Mouse (Mus musculus): ENCODE measurements around the gene C1rb.
"Not testable (repeated sequence)": the region's sequence is repeated elsewhere in the genome, so short reads cannot be mapped to it uniquely, and the experiment has no call there.

C1rb gene

GRCm38 (mm10) chr6:124570026-124570425, at the start of gene C1rb:
TSS of gene C1rb (plus strand) at chr6:124570294.
- in situ Hi-C loops (cut with MboI; ENCODE audit: low sequenced_read_pairs) = no loop called here

DNA sequence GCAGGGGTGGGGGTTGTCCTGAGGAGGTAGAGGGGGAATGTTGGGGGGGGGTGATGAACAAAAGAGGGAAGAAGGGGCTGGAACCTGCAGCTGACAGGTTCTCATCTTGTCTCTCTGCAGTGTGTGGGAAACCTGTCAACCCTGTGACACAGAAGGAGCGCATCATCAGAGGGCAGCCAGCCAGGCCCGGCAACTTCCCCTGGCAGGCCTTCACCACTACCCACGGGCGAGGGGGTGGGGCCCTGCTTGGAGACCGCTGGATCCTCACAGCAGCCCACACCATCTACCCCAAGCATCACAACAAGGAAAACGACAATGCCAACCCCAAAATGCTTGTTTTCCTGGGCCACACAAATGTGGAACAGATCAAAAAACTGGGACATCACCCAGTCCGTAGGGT, 48.0 kb upstream of the C1rb start:
- in situ Hi-C loops (cut with MboI; ENCODE audit: low sequenced_read_pairs) = not testable (repeated sequence)

DNA sequence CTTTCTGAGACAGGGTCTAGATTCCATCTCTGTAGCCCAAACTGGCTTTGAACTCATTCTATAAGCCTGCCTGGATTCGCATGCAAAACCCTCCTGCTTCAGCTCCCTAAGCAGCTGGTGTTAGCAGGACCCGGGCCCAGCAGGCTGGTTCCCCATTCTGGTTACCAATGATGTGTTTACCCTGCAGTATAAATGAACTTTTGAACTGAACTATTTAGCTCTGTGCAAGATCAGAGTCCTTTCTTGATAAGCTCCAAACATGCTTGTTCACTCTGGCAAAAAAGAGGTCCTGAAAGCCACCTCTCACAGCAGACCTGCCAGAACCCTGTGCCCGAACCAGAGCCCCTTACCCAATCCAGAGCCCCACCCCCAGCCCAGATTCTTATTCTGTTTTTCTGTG, 42.2 kb upstream of the C1rb start:
- in situ Hi-C loops (cut with MboI; ENCODE audit: low sequenced_read_pairs) = no loop called here

DNA sequence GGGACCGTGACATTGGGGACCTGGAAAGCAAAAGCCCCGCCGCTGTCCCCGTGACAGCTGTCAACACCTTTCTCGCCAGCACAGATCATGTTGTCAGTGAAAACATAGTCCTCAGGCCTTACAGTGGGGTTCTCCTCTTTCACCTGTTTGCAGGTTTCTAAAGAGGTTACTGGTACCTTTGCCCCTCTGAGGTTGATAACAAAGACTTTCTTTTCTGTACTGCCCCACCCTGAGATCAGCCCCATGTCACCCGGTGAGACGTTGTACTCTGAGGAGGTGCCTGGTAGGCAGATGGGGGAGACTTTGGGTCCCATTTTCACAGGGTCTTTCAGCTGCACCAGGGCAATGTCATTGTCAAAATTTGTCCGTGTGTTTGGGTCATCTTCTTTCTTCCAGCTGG, 39.0 kb upstream of the C1rb start:
- in situ Hi-C loops (cut with MboI; ENCODE audit: low sequenced_read_pairs) = no loop called here

DNA sequence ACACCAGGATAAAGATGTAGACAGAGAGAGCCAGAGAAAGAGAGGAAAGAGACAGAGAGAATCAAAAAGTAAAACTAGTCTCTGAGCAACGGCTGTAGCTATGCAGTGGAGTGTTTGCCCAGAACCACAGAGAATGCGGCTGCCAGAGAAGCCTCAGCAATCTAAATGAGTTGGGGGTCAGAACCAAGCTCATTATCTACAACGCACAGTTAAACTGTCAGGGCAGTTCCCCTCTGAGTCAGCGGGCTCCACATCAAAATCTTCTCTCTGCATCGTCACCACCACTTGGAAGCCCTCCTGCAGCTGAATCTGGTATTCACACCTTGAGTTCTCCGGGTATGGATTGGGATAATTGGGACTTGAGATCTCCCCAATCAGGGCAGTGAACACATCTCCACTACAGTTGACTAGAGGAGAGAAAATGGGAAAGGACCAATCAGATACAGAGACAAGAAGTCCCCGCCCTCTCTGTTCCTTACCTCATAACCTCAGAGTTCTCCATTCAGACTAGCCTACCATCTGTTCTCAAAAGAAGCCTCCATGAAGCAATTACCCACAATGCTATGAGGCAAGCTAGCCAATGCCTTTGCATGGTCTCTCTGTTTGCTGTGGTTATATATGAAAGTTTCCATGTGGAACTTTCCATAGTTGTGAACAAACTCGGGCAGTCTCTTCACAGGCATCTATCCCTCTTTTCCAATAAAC, 33.8 kb upstream of the C1rb start:
- in situ Hi-C loops (cut with MboI; ENCODE audit: low sequenced_read_pairs) = not testable (repeated sequence)

DNA sequence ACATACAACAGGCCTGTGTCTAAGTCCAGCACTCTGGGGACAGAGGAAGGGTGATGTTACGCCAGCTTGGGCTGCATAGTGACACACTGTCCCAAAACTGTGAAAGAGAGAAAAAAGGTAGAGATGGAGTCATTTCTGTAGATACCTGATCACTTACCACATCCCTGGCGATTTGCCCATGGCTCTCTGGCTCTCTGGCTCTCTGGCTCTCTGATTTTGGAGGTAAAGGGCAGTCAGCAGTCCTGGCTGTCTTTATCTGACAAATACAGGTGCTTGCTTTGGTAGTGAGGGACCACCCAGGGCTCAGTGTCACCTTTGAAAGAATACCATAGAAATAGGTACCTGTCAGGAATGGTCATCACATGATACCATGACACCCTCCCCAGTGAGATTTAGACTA, 28.9 kb upstream of the C1rb start:
- in situ Hi-C loops (cut with MboI; ENCODE audit: low sequenced_read_pairs) = not testable (repeated sequence)

DNA sequence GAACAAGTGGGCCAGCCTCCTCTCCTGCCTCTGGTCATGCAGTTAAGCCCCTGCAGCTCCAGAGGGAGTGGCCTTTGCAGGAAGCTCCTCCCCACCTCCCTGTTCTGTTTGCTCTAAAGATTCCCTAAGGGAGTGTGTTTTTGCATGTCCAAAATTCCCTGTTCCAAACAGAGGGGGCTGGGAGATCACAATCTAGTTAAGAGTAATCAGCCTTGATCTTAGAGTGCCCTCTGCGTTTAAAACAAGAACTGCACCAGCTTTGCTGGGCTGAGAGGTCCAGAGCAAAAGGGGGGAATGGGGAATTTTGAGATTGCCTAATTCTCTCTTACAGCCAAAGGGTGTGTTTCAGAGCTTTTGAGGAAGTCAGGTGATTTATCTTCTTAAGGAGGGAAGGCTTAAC, 27.8 kb upstream of the C1rb start, which contains the start of gene C1s1:
Gene C1s1 (minus strand): TSS at position 76 of the 400 bp plus-strand sequence.
- in situ Hi-C loops (cut with MboI; ENCODE audit: low sequenced_read_pairs) = not testable (repeated sequence)

DNA sequence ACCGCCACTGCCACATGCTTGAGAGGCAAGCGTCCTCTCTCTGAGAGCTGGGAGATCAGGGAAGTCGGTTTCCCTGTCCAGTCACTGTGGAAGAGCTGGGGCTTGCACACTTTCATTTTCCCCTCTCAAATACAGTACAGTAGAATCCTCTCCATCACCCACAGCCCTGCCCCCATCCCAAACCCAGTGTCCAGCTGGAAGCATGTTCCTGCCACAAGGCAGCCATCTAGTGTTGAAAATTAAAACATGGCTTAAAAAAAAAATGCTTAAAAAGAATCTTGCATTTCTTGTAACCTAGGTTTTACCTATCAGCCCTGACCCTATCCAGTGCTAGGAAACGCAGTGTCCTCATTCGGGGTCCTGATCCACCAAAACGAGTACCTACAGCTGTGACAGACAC, 25.6 kb upstream of the C1rb start:
- in situ Hi-C loops (cut with MboI; ENCODE audit: low sequenced_read_pairs) = no loop called here

- in situ Hi-C loops (cut with MboI; ENCODE audit: low sequenced_read_pairs) = no loop called here
Measured at GRCm38 (mm10) chr6:124545425-124545824, 24.7 kb upstream of the C1rb start.

GRCm38 (mm10) chr6:124547979-124548378, 22.1 kb upstream of the C1rb start:
- in situ Hi-C loops (cut with MboI; ENCODE audit: low sequenced_read_pairs) = not testable (repeated sequence)

GRCm38 (mm10) chr6:124549023-124549550, 21.0 kb upstream of the C1rb start:
- in situ Hi-C loops (cut with MboI; ENCODE audit: low sequenced_read_pairs) = no loop called here

GRCm38 (mm10) chr6:124552766-124553165, 17.3 kb upstream of the C1rb start:
- in situ Hi-C loops (cut with MboI; ENCODE audit: low sequenced_read_pairs) = no loop called here

DNA sequence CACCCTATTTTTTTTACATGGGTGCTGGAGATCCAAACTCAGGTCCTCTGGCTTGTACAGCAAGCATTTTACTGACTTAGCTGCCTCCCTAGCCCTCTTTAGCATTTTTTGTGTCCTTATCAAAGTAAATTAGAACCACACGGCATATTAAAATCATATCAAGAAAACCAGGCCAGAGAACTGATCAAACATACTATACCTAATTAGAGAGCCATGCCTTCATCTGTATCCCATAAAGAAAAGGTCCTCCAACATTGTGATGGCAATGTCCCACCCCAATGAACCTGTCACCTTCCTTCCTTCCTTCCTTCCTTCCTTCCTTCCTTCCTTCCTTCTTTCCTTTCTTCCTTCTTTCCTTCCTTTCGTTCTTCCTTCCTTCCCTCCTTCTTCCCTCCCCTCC, 14.1 kb upstream of the C1rb start:
- in situ Hi-C loops (cut with MboI; ENCODE audit: low sequenced_read_pairs) = not testable (repeated sequence)

DNA sequence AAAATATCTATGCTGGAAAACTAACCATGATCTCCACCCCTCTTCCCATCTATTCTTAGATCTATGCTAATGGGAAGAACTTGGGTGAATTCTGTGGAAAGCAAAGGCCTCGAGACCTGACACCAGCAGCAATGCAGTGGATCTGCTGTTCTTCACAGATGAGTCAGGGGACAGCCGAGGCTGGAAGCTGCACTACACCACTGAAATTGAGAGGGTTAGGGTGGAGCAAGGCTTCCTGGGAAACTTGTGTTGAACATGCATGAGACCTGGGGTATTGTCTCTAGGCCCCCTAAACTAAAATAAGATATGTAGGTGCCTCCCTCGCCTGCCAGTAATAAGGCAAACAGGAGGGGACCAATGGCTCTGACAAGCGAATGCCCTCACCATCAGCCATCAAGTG, 8.9 kb upstream of the C1rb start:
- in situ Hi-C loops (cut with MboI; ENCODE audit: low sequenced_read_pairs) = not testable (repeated sequence)

GRCm38 (mm10) chr6:124561611-124562010, 8.5 kb upstream of the C1rb start:
- in situ Hi-C loops (cut with MboI; ENCODE audit: low sequenced_read_pairs) = not testable (repeated sequence)

DNA sequence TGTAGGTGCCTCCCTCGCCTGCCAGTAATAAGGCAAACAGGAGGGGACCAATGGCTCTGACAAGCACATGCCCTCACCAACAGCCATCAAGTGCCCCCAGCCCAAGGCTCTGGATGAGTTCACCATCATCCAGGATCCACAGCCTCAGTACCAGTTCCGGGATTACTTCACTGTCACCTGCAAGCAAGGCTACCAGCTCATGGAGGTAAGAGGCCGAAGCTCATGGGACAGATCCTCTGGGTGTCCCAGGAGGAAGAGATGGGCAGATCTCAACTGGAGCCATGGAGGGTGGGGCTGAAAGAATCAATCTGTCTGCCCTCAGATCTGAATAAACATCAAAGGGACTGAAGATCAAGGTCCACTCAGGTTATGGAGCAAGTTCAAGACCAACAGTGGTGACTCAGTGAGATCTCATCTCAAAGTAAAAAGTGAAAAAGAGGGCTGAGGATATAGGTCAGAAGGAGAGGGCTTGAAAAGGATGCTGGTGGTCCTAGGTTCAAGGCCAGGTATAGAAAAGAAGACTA, 5.1 kb downstream of the C1rb start:
- in situ Hi-C loops (cut with MboI; ENCODE audit: low sequenced_read_pairs) = not testable (repeated sequence)

DNA sequence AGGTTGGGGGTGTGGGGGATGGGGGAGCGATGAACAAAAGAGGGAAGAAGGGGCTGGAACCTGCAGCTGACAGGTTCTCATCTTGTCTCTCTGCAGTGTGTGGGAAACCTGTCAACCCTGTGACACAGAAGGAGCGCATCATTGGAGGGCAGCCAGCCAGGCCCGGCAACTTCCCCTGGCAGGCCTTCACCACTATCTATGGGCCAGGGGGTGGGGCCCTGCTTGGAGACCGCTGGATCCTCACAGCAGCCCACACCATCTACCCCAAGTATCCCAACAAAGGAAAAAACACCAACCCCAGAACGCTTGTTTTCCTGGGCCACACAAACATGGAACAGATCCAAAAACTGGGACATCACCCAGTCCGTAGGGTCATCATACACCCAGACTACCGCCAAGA, 10.1 kb downstream of the C1rb start:
- in situ Hi-C loops (cut with MboI; ENCODE audit: low sequenced_read_pairs) = not testable (repeated sequence)

GRCm38 (mm10) chr6:124582231-124582630, 12.1 kb downstream of the C1rb start:
- in situ Hi-C loops (cut with MboI; ENCODE audit: low sequenced_read_pairs) = no loop called here

DNA sequence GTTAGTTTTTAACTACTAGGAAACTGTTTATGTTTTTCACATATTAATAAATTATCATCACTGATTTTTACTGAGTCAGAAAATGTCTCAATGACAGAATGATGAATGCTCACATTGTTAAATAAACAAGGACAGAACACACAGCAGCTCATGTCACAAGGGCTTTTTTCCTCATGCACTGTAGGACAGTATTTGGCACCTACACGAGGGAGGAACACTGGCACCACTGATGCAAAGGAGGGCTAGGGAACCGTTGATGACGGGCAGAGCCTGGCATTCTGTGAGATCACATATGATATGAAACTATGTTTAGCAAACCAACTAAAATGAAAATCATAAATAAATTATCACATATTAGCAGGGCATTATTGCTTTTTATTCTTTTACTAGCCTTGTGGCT, 14.8 kb downstream of the C1rb start:
- in situ Hi-C loops (cut with MboI; ENCODE audit: low sequenced_read_pairs) = no loop called here

- in situ Hi-C loops (cut with MboI; ENCODE audit: low sequenced_read_pairs) = no loop called here
Measured at GRCm38 (mm10) chr6:124585761-124586160, 15.7 kb downstream of the C1rb start.

- in situ Hi-C loops (cut with MboI; ENCODE audit: low sequenced_read_pairs) = no loop called here
Measured at GRCm38 (mm10) chr6:124586266-124586665, 16.2 kb downstream of the C1rb start.

- in situ Hi-C loops (cut with MboI; ENCODE audit: low sequenced_read_pairs) = no loop called here
Measured at GRCm38 (mm10) chr6:124588771-124589170, 18.7 kb downstream of the C1rb start.

Data from CH12F3 (cell line).